23 mouse cellular contexts compared by ENCODE assay signal in the genomic region with DNA sequence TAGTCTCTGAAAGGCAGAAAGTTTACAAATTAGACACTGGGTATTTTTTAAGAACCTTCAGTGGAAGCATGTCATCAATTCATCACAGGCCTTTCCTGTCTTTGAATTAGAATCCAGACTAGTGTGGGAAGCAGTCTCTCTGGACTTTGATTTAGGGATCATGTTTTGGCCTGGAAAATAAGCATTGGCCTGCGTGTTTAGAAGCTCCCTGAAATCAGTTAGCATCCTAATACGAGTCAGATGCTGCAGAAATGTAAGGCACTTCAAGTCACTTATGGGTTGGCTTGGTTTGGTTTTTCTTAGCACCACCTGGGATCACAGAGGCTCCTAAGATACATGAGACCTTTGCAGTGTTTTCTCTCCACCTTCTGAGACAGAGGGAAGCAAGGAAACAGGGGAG. TPM values are rescaled to one million over a fixed set of nuclear protein-coding genes. Genes with fewer than 3 reads are reported as not detected.
A peak's percentile ranks its signal among the peaks of the same experiment; 100 is the strongest.
DNase-seq lines count a peak whose midpoint lies in the region; ATAC-seq lines count a peak whose summit lies in the region.
"Had no signal": no experiment of that assay in that cellular context is flagged by ENCODE, and none has a peak within 500 bp of the region (broad histone marks: within the 10 kb centered on the region; RNA-seq: fewer than 3 reads in every experiment).

No protein-coding gene starts in this region.

- H3K4me1 ChIP-seq in embryonic facial prominence, embryonic 11.5 days (ENCODE audit: control insufficient read depth, insufficient read depth, low read length), result no peaks in the 10 kb centered on the region
- no peaks in the 10 kb centered on the region for H3K4me1 ChIP-seq in embryonic facial prominence, embryonic 10.5 days
- peaks cover 2% of the 10 kb centered on the region; the same call in 1 of the 2 replicates for H3K4me1 ChIP-seq in embryonic facial prominence, embryonic 14.5 days (ENCODE audit: control insufficient read depth, insufficient read depth, low read length)
- no peaks in the 10 kb centered on the region for H3K4me1 ChIP-seq in forebrain, embryonic 11.5 days (replicated peaks; ENCODE audit: control insufficient read depth, insufficient read depth, low read length)

- no peak overlapping the region for H3K27ac ChIP-seq in embryonic facial prominence, embryonic 11.5 days (replicated peaks; ENCODE audit: low read depth, low read length)
- H3K27ac ChIP-seq in embryonic facial prominence, embryonic 10.5 days (replicated peaks), result no peak overlapping the region
- no peak overlapping the region for H3K27ac ChIP-seq in embryonic facial prominence, embryonic 14.5 days (replicated peaks; ENCODE audit: low read depth, low read length)
- H3K27ac ChIP-seq in forebrain, embryonic 11.5 days (ENCODE audit: low read depth, low read length), result no peak overlapping the region

- no peak for ATAC-seq in embryonic facial prominence, embryonic 11.5 days (replicated peaks; ENCODE audit: insufficient number of reproducible peaks, low FRiP score, low TSS enrichment, low read depth)
- no peak for ATAC-seq in embryonic facial prominence, embryonic 14.5 days (ENCODE audit: low read depth)
- no peak for ATAC-seq in forebrain, embryonic 11.5 days (replicated peaks; ENCODE audit: low FRiP score)
- ATAC-seq: activated CD4-positive, CD25-positive, alpha-beta regulatory T cell, adult 4 months; CD4-positive, CD25-positive, alpha-beta regulatory T cell, adult 4 months; Patski had no signal

- H3K27me3 ChIP-seq in embryonic facial prominence, embryonic 11.5 days (ENCODE audit: control insufficient read depth, insufficient read depth, low read length), result no peaks in the 10 kb centered on the region
- H3K27me3 ChIP-seq in embryonic facial prominence, embryonic 10.5 days (replicated peaks; ENCODE audit: low read depth, poor library complexity, severe bottlenecking), result no peaks in the 10 kb centered on the region
- no peaks in the 10 kb centered on the region for H3K27me3 ChIP-seq in embryonic facial prominence, embryonic 14.5 days (replicated peaks; ENCODE audit: control insufficient read depth, insufficient read depth, low read length)
- H3K27me3 ChIP-seq in forebrain, embryonic 11.5 days (ENCODE audit: control insufficient read depth, insufficient read depth, low read length), result no peaks in the 10 kb centered on the region
- H3K27me3 ChIP-seq: CH12.LX, Patski had no signal

- H3K4me2 ChIP-seq in embryonic facial prominence, embryonic 11.5 days (ENCODE audit: low read depth, low read length), result no peak overlapping the region
- no peak overlapping the region for H3K4me2 ChIP-seq in embryonic facial prominence, embryonic 14.5 days (ENCODE audit: low read depth, low read length)
- H3K4me2 ChIP-seq in forebrain, embryonic 11.5 days (ENCODE audit: low read depth, low read length, severe bottlenecking), result no peak overlapping the region

- DNase-seq in embryonic facial prominence, embryonic 11.5 days (ENCODE audit: low spot score), result peak; percentile 54
- DNase-seq in embryonic facial prominence, embryonic 10.5 days (ENCODE audit: low spot score), result no peak
- peak; percentile 27 for DNase-seq in NIH3T3 (ENCODE audit: low read depth)
- peak; percentile 60 for DNase-seq in embryonic facial prominence, embryonic 14.5 days (ENCODE audit: low spot score)
- no peak for DNase-seq in forebrain, embryonic 11.5 days (ENCODE audit: low spot score)
- no peak for DNase-seq in Muller cell, postnatal 12 days (ENCODE audit: inconsistent ontology term)
- DNase-seq: adrenal gland, adult 2 months; adrenal gland, adult 8-10 months; adrenal gland, postnatal 10 days; adrenal gland, postnatal 14 days; adrenal gland, postnatal 25 days; adrenal gland, postnatal 36 days; B cell, adult 2 months; cerebellum, adult 11 months; cerebellum, adult 11-12 months; cerebellum, adult 18-20 months; cerebellum, adult 2 months; cerebellum, adult 8-10 months had no signal

- H3K9me3 ChIP-seq in embryonic facial prominence, embryonic 11.5 days (replicated peaks; ENCODE audit: control insufficient read depth, low read length), result no peaks in the 10 kb centered on the region
- no peaks in the 10 kb centered on the region for H3K9me3 ChIP-seq in embryonic facial prominence, embryonic 10.5 days
- 0 out of 2 replicates have a peak, but pooled peaks cover 2% of the 10 kb centered on the region for H3K9me3 ChIP-seq in embryonic facial prominence, embryonic 14.5 days (ENCODE audit: control insufficient read depth, low read length)
- no peaks in the 10 kb centered on the region for H3K9me3 ChIP-seq in forebrain, embryonic 11.5 days (ENCODE audit: control insufficient read depth, low read length)

- H3K9ac ChIP-seq in embryonic facial prominence, embryonic 11.5 days (replicated peaks; ENCODE audit: low read length), result no peak overlapping the region
- no peak overlapping the region for H3K9ac ChIP-seq in embryonic facial prominence, embryonic 14.5 days (ENCODE audit: low read depth, low read length)
- no peak overlapping the region for H3K9ac ChIP-seq in forebrain, embryonic 11.5 days (ENCODE audit: low read length)

- H3K4me3 ChIP-seq in embryonic facial prominence, embryonic 11.5 days (ENCODE audit: low read depth, low read length), result no peak overlapping the region
- H3K4me3 ChIP-seq in embryonic facial prominence, embryonic 10.5 days, result no peak overlapping the region
- no peak overlapping the region for H3K4me3 ChIP-seq in embryonic facial prominence, embryonic 14.5 days (ENCODE audit: low read depth, low read length)
- H3K4me3 ChIP-seq in forebrain, embryonic 11.5 days (ENCODE audit: low read depth, low read length), result no peak overlapping the region

- H3K36me3 ChIP-seq in embryonic facial prominence, embryonic 11.5 days (replicated peaks; ENCODE audit: control insufficient read depth, insufficient read depth, low read depth, low read length), result no peaks in the 10 kb centered on the region
- no peaks in the 10 kb centered on the region for H3K36me3 ChIP-seq in embryonic facial prominence, embryonic 10.5 days (replicated peaks)
- no peaks in the 10 kb centered on the region for H3K36me3 ChIP-seq in embryonic facial prominence, embryonic 14.5 days (ENCODE audit: control insufficient read depth, insufficient read depth, low read length)
- H3K36me3 ChIP-seq in forebrain, embryonic 11.5 days (ENCODE audit: control insufficient read depth, insufficient read depth, low read length), result no peaks in the 10 kb centered on the region
- H3K36me3 ChIP-seq: G1E had no signal

- 52% methylated on average over 2 of the region's 2 CpGs for WGBS in embryonic facial prominence, embryonic 11.5 days
- WGBS in embryonic facial prominence, embryonic 10.5 days, result 59% methylated on average over 2 of the region's 2 CpGs
- 39% methylated on average over 2 of the region's 2 CpGs for WGBS in embryonic facial prominence, embryonic 14.5 days
- 73% methylated on average over 2 of the region's 2 CpGs for WGBS in forebrain, embryonic 11.5 days

RNA-seq across cellular contexts. Expression of gene Grem1, which starts 43.6 kb away (rescaled TPM):
- polyA plus RNA-seq in embryonic facial prominence, embryonic 11.5 days (2014; fragmentation: Nextera tagmentation; extraction: Ambion mirVana), result 0.80 and 1.4 TPM in 2 replicates
- polyA plus RNA-seq in embryonic facial prominence, embryonic 10.5 days (2016; fragmentation: Nextera tagmentation; extraction: Ambion mirVana), result 0.64 and 0.75 TPM in 2 replicates
- 1.9 and 2.8 TPM in 2 replicates for polyA plus RNA-seq in embryonic facial prominence, embryonic 14.5 days (2014; fragmentation: Nextera tagmentation; extraction: Ambion mirVana)
- 0.55 and 0.69 TPM in 2 replicates for polyA plus RNA-seq in forebrain, embryonic 11.5 days (2014; fragmentation: Nextera tagmentation; extraction: Ambion mirVana)
- polyA plus RNA-seq: activated CD4-positive, CD25-positive, alpha-beta regulatory T cell, adult 4 months; adrenal gland, adult 2 months; CD4-positive, CD25-positive, alpha-beta regulatory T cell, adult 4 months; G1E had no signal

Comparison
In these comparisons a context has a peak if more than half of its experiments do, and no peak if none do; other contexts are left out.
1. DNase-seq: peak in embryonic facial prominence, embryonic 11.5 days (single experiment), NIH3T3 (single experiment) and embryonic facial prominence, embryonic 14.5 days (single experiment); none in embryonic facial prominence, embryonic 10.5 days (single experiment), forebrain, embryonic 11.5 days (single experiment) and Muller cell, postnatal 12 days (single experiment).